Mouse (Mus musculus): ENCODE measurements around the gene Emcn.

GRCm38 (mm10) chr3:137479761-137480339, 139.0 kb downstream of the Emcn start:
- TF ChIP-seq CTCF (IDR thresholded peaks at IDR 0.05; ENCODE audit: low read depth, low read length) (no peak), POLR2A (IDR thresholded peaks at IDR 0.05; ENCODE audit: insufficient read depth, low read length) (no peak)

All from ES-Bruce4 (cell line).